Mouse (Mus musculus) thymus, adult 2 months (tissue): Measurements from ENCODE around the gene Car14.
"Not testable (repeated sequence)": the region's sequence is repeated elsewhere in the genome, so short reads cannot be mapped to it uniquely, and the experiment has no call there.

ENCODE experiments used
- CTCF ChIP-seq: fragments of 200-500 bp; IDR thresholded peaks from 2 replicates; pipeline ENCODE4 v1.5.1; 2012; ENCODE audit warnings: mild to moderate bottlenecking, control low read depth, low read length, moderate library complexity, borderline replicate concordance; ENCODE audit not compliant: control insufficient read depth, poor library complexity, insufficient read depth; ENCODE audit errors: extremely low read depth
- POLR2A ChIP-seq: fragments of 200-500 bp; IDR thresholded peaks from 2 replicates; pipeline ENCODE4 v1.6.1; 2012; ENCODE audit warnings: mild to moderate bottlenecking, low read length, control low read depth, moderate library complexity; ENCODE audit not compliant: control insufficient read depth, poor library complexity, insufficient read depth; ENCODE audit errors: extremely low read depth

- TF ChIP-seq POLR2A, CTCF: not testable (repeated sequence)
Observed at GRCm38 (mm10) chr3:95923429-95923828, 18.9 kb upstream of the Car14 start.
